Mouse (Mus musculus) erythroid progenitor cell, adult 5-6 weeks (primary cell): Measurements from ENCODE around the gene Gm960. TPM values are rescaled to one million over a fixed set of nuclear protein-coding genes. Genes with fewer than 3 reads are reported as not detected.

ENCODE experiments used
- ATAC-seq: replicated peaks from 2 replicates; pipeline ENCODE4 v1.8.0; 2016; ENCODE audit warnings: moderate number of reproducible peaks, mild to moderate bottlenecking, moderate TSS enrichment, inconsistent platforms; ENCODE audit not compliant: poor library complexity, low FRiP score, severe bottlenecking
- total RNA-seq, 2 experiments: library from RNA; stranded (forward) in 1 of 2; stranded (reverse) in 1 of 2; fragments of 150-400 nt in 1 of 2; fragments of 186-747, 209-891 nt in 1 of 2; gene quantifications; 2 replicates each; pipeline versions ENCODE4 v1.2.3 to v1.2.4; 2015 to 2017; ENCODE audit warnings: low replicate concordance in 2 of 2

Gm960 gene
- total RNA-seq (2015; ENCODE audit: low replicate concordance) (not detected in 2 replicates), total RNA-seq (2017; ENCODE audit: low replicate concordance) (not detected in 2 replicates)

DNA sequence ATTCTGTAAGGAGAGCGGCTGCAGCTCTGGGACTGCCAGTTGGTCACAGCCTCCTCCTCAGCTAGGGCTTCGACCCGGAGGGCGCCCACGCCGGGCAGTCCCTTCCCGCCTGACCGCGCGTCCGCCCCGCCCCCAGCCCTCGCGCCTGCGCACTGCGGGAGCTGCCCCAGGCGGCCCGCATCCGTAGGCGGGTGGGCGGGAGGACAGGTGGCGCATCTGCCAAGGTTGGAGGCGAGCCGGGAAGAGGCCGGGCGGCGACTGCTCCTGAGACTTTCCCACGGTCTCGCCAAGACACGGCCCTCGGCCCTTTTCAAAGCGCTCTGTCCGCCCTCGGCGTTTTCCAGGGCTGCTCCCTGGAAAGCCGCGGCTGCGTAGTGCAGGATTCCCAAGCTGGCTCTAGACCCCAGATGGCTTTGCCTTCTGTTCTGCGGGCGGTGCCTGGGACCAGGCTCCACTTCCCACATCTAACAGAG lies at the start of gene Gm960:
Gene Gm960, minus strand, starts transcription at position 464 of the 473 bp plus-strand sequence.
- no peak for ATAC-seq

DNA sequence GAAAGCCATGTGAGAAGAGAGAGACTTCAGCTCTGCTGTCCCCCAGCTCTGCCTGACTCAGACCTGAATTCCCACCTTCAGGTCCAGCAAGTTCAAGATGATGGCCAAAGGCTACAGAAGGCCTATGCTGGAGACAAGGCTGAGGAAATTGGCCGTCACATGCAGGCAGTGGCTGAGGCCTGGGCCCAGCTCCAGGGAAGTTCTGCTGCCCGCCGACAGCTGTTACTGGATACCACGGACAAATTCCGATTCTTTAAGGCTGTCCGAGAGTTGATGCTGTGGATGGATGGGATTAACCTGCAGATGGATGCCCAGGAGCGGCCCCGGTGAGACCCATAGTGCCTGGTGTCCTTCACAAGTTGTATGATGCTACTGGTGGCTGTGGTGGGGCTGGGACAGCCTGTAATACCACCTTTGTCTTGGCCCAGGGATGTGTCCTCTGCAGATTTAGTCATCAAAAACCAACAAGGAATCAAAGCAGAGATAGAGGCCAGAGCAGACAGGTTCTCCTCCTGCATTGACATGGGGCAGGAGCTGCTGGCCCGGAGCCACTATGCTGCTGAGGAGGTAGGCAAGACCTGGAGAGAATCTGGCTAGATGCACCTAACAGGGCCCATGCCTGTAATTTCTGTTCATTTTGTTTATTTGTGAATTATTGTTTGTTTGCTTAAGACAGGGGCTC lies 49.3 kb upstream of the Gm960 start:
- ATAC-seq = no peak

DNA sequence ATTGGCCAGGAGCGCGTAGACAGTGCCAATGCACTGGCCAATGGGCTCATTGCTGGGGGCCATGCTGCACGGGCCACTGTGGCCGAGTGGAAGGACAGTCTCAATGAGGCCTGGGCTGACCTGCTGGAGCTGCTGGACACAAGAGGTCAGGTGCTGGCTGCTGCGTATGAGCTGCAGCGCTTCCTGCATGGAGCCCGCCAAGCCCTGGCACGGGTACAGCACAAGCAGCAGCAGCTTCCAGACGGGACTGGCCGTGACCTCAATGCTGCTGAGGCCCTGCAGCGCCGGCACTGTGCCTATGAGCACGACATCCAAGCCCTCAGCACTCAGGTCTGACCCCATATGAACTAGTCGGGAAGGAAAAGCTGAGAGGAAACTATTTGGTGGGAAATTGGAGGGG lies 48.1 kb upstream of the Gm960 start:
- no peak for ATAC-seq

DNA sequence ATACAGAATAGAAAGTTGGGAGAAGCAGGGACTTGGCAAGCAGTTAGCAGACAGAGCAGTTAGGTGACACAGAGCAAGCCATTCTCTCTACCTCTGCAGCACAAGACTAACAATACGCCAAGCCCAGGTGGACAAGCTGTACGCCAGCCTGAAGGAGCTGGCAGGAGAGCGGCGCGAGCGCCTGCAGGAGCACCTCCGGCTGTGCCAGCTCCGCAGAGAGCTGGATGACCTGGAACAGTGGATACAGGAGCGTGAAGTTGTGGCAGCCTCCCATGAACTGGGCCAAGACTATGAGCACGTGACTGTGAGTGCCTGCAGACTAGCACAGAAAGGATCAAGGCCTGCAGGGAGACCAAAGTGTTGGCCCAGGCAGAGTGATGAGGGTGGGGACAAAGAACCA lies 47.2 kb upstream of the Gm960 start:
- no peak for ATAC-seq

DNA sequence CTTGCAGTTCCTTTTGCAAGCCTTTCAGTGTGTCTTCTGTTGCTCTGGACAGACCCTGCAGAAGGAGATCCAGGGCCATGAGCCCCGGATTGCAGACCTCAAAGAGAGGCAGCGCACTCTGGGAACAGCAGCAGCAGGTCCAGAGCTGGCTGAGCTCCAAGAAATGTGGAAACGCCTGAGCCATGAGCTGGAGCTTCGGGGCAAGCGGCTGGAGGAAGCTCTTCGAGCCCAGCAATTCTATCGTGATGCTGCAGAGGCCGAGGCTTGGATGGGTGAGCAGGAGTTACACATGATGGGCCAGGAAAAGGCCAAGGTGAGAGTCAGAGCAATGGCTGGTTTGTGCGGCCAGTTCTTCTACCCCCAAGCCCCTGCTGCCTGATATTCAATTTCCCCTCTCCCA lies 46.6 kb upstream of the Gm960 start:
- ATAC-seq = no peak

DNA sequence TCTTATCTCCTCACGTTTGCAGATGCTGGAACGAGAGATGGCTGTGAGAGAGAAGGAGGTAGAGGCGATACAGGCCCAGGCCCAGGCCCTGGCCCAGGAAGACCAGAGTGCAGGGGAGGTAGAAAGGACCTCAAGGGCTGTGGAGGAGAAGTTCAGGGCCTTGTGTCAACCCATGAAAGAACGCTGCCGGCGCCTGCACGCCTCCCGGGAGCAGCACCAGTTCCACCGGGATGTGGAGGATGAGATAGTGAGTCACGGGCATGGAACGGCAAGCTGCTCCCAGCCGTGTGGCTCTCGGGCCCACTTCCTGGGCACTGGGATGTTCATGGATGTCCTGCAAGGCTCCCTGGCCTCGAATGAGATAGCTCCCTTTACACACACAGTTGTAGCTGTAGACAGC lies 45.6 kb upstream of the Gm960 start:
- ATAC-seq = no peak

DNA sequence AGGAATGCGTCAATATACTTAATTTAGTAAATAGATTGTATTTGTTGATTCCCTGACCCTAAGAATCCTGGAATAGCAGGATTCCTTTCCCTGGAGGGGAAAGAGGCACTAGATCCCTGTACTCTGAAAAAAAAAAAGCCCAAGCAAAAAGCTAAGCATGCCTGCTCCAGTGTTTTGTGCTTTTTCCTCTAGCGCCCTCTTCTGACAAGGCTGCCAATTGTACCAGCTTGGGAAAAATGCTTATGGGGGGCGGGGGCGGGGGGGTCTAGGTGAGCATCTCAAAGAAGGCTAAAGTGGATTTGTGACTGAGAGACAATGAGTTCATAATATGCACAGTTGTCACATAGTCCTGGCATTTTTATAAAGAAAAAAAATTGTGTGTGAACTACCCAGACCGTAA lies 45.1 kb upstream of the Gm960 start:
- ATAC-seq = no peak

DNA sequence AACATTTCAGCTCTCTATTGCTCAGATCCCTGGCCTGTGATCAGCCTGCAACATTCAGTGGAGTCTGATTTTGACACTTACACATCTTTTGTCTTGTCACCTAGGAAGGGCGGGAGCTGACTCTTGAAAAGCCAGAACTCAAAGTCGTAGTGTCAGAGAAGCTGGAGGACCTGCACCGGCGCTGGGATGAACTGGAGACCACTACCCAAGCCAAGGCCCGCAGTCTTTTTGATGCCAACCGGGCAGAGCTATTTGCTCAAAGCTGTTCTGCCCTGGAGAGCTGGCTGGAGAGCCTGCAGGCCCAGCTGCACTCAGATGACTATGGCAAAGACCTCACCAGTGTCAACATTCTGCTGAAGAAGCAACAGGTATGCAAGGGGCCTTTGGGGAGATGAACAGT lies 43.8 kb upstream of the Gm960 start:
- no peak for ATAC-seq

DNA sequence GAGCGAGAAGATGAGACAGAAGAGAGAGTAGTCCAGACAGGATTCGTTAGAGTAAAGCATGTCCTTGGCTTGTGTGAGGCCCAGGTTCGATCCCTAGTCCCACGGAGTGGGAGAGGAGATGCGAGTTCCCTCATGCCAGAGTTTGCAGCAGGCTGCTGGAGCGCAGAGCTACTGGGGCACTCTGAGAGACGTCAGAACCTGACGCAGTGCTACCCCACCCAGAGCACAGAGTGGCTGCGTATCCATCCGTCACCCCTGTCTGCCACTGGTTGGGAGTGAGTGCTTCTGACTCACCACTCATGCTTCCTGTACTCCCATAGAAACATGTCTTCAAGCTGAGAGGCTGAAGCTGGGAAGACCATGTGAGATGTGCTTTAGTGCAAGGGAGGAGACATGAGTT lies 43.0 kb upstream of the Gm960 start:
- ATAC-seq = no peak

DNA sequence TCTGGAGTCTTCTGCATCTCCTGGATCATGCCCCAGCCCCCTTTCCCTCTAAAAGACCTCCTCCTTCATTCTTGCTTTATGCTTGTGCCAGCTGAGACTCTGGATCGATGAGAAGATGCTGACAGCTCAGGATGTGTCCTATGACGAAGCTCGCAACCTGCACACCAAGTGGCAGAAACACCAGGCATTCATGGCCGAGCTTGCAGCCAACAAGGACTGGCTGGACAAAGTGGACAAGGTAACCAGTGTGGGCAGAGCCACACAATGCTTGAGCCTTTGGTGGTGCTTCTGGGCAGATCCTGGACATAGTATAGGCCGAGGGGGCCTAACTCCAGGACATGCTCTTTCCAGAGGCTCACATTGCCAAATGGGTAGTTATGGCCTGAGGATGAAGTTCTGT lies 41.3 kb upstream of the Gm960 start:
- no peak for ATAC-seq

DNA sequence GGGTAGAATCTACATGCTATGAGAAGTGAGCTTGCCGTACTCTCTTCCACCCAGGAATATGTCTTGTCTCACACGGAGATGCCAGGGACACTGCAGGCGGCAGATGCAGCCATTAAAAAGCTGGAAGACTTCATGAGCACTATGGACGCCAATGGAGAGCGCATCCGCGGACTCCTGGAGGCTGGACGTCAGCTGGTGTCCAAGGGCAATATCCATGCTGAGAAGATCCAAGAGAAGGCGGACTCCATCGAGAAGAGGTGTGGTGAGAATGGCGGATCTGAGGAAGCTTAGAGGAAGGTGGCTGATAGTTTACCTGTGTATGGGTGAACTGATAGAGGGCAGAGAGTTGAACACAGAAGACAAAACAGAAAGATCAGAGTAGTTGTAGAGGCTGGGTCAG lies 40.6 kb upstream of the Gm960 start:
- ATAC-seq = no peak

DNA sequence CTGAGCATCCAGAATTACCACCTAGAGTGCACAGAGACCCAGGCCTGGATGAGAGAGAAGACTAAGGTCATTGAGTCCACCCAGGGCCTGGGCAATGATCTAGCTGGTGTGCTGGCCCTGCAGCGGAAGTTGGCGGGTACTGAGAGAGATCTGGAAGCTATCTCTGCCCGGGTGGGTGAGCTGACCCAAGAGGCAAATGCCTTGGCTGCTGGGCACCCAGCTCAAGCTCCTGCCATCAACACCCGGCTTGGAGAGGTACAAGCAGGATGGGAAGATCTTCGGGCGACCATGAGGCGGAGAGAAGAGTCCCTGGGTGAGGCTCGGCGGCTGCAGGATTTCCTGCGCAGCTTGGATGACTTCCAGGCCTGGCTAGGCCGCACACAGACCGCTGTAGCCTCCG lies 39.4 kb upstream of the Gm960 start:
- no peak for ATAC-seq

DNA sequence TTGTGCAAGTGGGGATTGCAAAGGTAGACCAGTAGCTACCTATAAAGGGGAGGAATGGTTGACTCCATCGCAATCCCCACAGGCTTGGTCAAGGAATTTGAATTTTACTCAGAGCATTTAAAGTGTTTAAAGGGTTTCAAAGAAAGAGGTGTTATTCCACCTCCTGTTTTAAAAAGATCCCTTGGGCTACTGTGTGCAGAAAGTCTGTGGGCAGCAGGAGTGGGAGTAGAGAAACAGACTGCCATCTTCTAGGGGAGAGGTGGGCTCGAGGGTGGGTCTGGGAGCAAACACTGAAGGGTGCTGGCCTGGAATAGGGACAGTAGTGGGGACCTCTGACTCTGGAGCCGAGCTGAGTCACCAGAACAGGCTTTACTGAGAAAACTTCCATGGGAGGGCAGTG lies 34.6 kb upstream of the Gm960 start:
- no peak for ATAC-seq

DNA sequence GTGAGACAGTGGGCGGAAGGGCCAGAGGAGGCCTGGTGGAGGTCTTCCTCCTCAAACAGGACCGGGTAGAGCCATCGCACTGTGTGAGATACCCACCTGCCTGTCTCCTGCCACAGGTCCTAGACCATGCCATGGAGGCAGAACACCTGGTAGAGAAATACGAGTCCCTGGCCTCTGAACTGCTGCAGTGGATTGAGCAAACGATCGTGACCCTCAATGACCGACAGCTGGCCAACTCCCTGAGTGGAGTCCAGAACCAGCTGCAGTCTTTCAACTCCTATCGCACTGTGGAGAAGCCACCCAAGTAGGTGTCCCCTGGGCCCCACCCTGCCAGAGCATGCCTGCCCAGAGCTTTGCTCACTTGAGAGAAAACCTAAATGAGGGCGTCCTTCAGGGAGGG lies 30.7 kb upstream of the Gm960 start:
- no peak for ATAC-seq

DNA sequence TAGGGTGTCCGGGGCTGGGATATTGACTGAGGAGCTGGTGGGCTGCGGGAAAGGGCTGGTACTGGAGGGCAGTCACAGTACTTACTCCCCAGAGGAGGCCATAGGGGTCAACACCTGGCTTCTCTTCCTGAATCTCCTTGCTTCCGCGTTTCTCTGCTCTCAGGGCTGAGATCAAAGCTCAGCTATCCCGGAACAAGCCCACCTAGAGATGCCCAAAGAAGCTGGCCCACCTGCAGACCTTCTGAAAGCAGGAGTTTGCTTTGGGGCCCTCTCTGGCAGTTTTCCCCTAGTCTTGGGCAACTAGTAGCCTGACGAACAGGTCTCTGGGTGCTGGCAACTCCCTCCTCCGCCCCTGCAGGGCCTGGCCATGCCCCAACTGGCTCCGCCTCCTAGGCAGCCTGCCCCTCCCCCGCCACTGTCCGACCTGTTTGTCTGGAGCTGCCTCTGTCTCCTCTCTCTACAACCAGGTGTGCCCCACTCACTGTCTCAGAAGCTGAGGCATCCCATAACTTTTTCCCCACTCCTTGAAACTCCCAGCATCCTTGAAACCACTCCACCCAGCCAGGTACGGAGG lies 22.3 kb upstream of the Gm960 start:
- no peak for ATAC-seq

DNA sequence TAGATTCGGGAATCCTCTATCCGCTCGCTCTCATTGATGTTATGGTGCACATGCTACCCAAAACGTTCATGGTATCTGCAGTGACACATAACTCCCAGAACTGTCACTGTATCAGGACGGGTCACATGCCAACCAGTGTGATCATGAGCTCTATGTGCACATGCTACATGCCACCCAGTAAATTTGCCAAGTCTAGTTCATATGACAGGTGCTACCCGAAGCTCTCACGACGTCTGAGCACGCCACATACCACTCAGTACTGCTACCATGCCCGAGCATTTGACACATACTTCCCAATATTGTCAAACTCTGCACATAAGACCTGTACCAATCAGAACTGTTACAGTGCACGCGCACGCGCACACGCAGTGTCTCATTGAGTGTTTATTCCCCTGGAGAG lies 21.6 kb upstream of the Gm960 start:
- no peak for ATAC-seq

DNA sequence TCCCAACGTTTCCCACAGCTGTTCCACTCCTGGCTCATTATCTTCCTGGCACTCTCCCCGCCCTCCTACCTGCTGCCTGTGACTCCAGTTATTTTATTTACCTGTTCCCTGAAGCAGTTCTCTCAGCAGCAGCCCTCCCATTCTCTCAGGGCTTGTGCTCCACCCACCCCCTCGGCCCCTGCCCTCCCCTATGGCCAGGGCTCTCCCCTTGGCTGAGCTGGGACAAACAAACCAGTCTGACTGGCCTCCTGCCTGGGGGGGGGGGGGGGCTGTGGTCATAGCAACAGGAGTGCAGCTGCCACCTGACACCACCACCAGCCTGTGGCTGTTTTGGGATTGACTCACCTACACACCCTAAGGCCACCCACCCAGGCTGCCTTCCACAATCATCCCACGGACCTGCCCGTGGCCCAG lies 20.9 kb upstream of the Gm960 start:
- no peak for ATAC-seq

DNA sequence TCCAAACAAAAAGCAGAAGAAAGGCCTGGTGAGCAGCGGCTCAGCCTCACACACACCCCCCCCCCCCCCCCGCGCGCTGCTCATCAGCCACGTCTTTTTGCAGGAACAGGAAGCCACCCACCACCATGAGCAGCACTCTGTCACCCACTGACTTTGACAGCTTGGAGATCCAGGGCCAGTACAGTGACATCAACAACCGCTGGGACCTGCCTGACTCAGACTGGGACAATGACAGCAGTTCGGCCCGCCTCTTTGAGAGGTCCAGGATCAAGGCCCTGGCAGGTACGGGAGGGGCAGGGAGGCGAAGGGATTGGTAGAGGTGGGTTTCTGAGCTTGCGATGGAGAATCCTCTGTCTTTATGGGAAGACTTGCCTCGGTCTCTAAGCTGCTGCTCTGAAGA lies 20.2 kb upstream of the Gm960 start:
- ATAC-seq = no peak

DNA sequence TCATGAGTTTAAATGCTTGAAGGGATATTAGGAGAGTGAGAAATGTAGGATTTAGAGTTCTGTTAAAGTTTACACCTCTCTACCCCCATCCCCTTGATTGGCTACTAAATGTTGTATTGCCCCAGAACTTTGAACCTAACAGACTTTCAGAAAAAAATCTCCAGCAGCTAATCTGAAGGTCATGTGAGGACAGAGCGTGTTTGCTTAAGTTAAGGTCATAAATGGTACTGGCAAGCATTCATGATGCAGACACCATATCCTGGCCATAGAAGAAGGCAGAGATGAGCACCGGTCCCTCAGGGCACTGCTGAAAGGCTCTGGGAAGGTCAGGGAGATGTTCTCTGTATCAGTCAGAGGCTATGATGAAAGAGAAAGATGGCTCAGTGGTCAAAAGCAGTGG lies 18.8 kb upstream of the Gm960 start:
- ATAC-seq = no peak

DNA sequence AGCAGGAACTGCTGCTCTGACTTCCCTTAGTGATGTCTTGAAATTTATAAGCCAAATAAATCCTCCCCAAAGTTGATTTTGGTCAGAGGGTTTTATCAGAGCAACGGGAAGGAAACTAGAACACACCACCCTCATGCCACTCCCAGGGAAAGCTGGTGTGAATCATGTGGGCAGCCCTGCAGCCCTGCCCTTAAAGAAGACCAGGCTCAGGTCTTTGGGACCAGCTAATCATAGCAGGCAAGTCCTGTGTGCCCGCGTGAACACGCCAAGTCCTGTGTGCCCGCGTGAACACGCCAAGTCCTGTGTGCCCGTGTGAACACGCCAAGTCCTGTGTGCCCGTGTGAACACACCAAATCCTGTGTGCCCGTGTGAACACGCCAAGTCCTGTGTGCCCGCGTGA lies 18.3 kb upstream of the Gm960 start:
- ATAC-seq = no peak

DNA sequence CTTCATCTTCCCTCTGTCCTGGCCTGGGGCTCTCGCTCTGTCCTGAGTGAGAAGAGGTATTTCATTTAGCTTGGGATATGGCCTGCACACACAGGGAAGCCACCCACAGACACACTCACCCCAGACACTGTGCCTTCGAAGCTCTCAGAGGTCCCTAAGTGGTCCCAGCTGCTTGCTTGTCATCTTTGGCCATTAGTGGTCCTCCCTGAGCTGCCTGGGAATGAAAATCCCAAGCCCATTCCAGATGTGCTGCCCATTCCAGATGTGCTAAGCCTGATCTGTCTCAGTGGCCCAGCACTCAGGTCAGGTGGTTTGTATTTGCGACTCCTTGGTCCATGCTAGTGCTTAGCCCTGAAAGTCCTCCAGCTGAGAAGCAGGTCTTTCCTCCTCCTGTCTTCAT lies 15.4 kb upstream of the Gm960 start:
- no peak for ATAC-seq
